Mouse (Mus musculus) layer of hippocampus, adult 18-20 months (tissue): ENCODE measurements around the gene Myoz2. TPM values are rescaled to one million over a fixed set of nuclear protein-coding genes. Genes with fewer than 3 reads are reported as not detected.

ENCODE experiments used
- DNase-seq, 2 experiments: peaks; one replicate each; pipeline ENCODE4 v3.0.0; 2022; ENCODE audit warnings: low spot score in 2 of 2
- microRNA-seq, 2 experiments: library from miRNA; unstranded; fragments of <30 nt; microRNA quantifications; one replicate each; pipeline ENCODE4 v1.2.0; 2021
- total RNA-seq, 2 experiments: library from RNA; stranded (reverse); gene quantifications; 2 replicates each; pipeline ENCODE4 v1.2.3; 2021

The Myoz2 gene
- total RNA-seq, 2 experiments from 2014 or later: 0.45 to 0.94 TPM

GRCm38 (mm10) chr3:123009417-123009816 is 25.4 kb downstream of the Myoz2 start:
- DNase-seq: no peak

- no peak for DNase-seq
Observed at GRCm38 (mm10) chr3:123007386-123007785, 27.4 kb downstream of the Myoz2 start.

- DNase-seq: no peak
Observed at GRCm38 (mm10) chr3:123001053-123001452, 33.8 kb downstream of the Myoz2 start.

GRCm38 (mm10) chr3:122998511-122998910 is 36.3 kb downstream of the Myoz2 start:
- no peak for DNase-seq

- DNase-seq: no peak
Observed at GRCm38 (mm10) chr3:122996968-122997367, 37.8 kb downstream of the Myoz2 start.

GRCm38 (mm10) chr3:122986906-122987305 is 47.9 kb downstream of the Myoz2 start:
- no peak for DNase-seq

- no peak for DNase-seq
Observed at GRCm38 (mm10) chr3:122986386-122986785, 48.4 kb downstream of the Myoz2 start.

- DNase-seq: no peak
Observed at GRCm38 (mm10) chr3:122985183-122985944, 49.5 kb downstream of the Myoz2 start.

GRCm38 (mm10) chr3:122984249-122985182 is 50.3 kb downstream of the Myoz2 start, which contains the start of gene Usp53:
Usp53 (minus strand) TSS chr3:122984510.
- DNase-seq: peak; percentile 93

- no peak for DNase-seq
Observed at GRCm38 (mm10) chr3:122983849-122984248, 51.0 kb downstream of the Myoz2 start.

GRCm38 (mm10) chr3:122975964-122976363 is 58.9 kb downstream of the Myoz2 start:
- DNase-seq: no peak

- DNase-seq: no peak
Observed at GRCm38 (mm10) chr3:122975363-122975762, 59.5 kb downstream of the Myoz2 start.

- DNase-seq: no peak
Observed at GRCm38 (mm10) chr3:122974833-122975232, 60.0 kb downstream of the Myoz2 start.

GRCm38 (mm10) chr3:122972126-122972822 is 62.5 kb downstream of the Myoz2 start:
- DNase-seq: no peak

- DNase-seq: no peak
Observed at GRCm38 (mm10) chr3:122968391-122968790, 66.4 kb downstream of the Myoz2 start.

- no peak for DNase-seq
Observed at GRCm38 (mm10) chr3:122964301-122964700, 70.5 kb downstream of the Myoz2 start.

Small RNAs within 50 kb of the gene (microRNA-seq; reads per million reads assigned to microRNA genes)
- 0 reads per million in 2 experiments for gene Gm22066

Other genes with a start within 250 kb of the Myoz2 start
- gene Fabp2, start 139.9 kb downstream of the Myoz2 start, total RNA-seq: not detected
- gene Gm10959, start 115.7 kb downstream of the Myoz2 start, total RNA-seq: not detected
- 10 to 100 TPM; 53.2 to 59.6 TPM for gene 1810037I17Rik, start 110.8 kb downstream of the Myoz2 start, total RNA-seq
- gene Usp53, start 50.5 kb downstream of the Myoz2 start, total RNA-seq: 10 to 100 TPM; 25.2 to 32.2 TPM
- 1 to 10 TPM; 4.4 TPM for gene Synpo2, start 201.1 kb upstream of the Myoz2 start, total RNA-seq
- gene Sec24d, start 232.4 kb upstream of the Myoz2 start, total RNA-seq: 10 to 100 TPM; 22.0 to 24.2 TPM